Mouse (Mus musculus) hindbrain, embryonic 12.5 days (tissue): Measurements from ENCODE around the gene Rpl37a. TPM values are rescaled to one million over a fixed set of nuclear protein-coding genes. Genes with fewer than 3 reads are reported as not detected.

Source experiments
- ATAC-seq: fragments of 200-750 bp; cut with Nextera tagmentation; 2 replicates; pipeline ENCODE4 v1.8.0; 2017; ENCODE audit warnings: moderate TSS enrichment; ENCODE audit not compliant: low FRiP score
- H3K27ac ChIP-seq: fragments of 300-500 bp; sonication (generic); 2 replicates; pipeline ENCODE4 v1.5.1; 2016; ENCODE audit warnings: mild to moderate bottlenecking
- H3K27me3 ChIP-seq: fragments of 300-500 bp; sonication (generic); 2 replicates; pipeline ENCODE4 v1.6.1; 2016; ENCODE audit warnings: mild to moderate bottlenecking
- H3K36me3 ChIP-seq: fragments of 300-500 bp; sonication (generic); 2 replicates; pipeline ENCODE4 v1.6.1; 2016; ENCODE audit warnings: mild to moderate bottlenecking
- H3K4me1 ChIP-seq: fragments of 300-500 bp; sonication (generic); 2 replicates; pipeline ENCODE4 v1.6.1; 2016
- H3K4me2 ChIP-seq: fragments of 300-500 bp; sonication (generic); replicated peaks from 2 replicates; pipeline ENCODE4 v1.6.1; 2016; ENCODE audit warnings: mild to moderate bottlenecking
- H3K4me3 ChIP-seq: fragments of 300-500 bp; sonication (generic); 2 replicates; pipeline ENCODE4 v1.5.1; 2016; ENCODE audit warnings: mild to moderate bottlenecking
- H3K9ac ChIP-seq: fragments of 300-500 bp; sonication (generic); 2 replicates; pipeline ENCODE4 v1.6.1; 2016; ENCODE audit warnings: mild to moderate bottlenecking, moderate library complexity
- H3K9me3 ChIP-seq: fragments of 300-500 bp; sonication (generic); replicated peaks from 2 replicates; pipeline ENCODE4 v1.6.1; 2016; ENCODE audit warnings: mild to moderate bottlenecking
- WGBS: fragments of 180-500 bp; shearing (Covaris S2); methylation state at CpG from one replicate; pipeline ENCODE4 v1.1.7; 2016; 5-methylcytosine and 5-hydroxymethylcytosine counted together
- polyA plus RNA-seq: library from polyadenylated mRNA; unstranded; fragments of >200 nt; fragmentation: Nextera tagmentation; extraction: Ambion mirVana; gene quantifications from 2 replicates; pipeline ENCODE4 v1.2.1, GENCODE M21; 2016

Gene Rpl37a
- polyA plus RNA-seq, 1 experiment from 2014 or later = 1,379 TPM

DNA sequence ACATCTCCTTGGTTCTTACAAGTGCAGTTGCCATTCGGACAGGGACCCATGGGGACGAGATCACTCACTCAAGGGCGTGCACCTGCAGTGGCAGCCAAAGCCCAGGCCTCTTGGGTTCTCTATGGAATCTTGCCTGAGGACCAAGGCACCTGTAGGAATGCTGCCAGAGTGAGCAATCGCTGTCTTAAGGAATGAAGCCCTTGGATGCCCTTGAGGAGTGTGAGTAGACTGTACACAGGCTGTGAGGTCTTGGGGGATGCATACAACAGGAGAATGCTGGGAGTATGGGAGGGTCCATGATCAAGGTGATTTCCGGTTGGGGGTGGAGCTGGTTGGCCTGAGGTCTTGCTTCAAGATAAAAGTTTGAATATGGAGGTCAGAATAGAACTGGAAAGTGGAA is 30.3 kb downstream of the Rpl37a start:
- Histone ChIP-seq H3K4me2 (no peak overlapping the region), H3K27me3 (no peaks in the 10 kb centered on the region), H3K4me1 (peaks cover 3% of the 10 kb centered on the region; the same call in 1 of the 2 replicates), H3K9me3 (no peaks in the 10 kb centered on the region), H3K9ac (no peak overlapping the region), H3K4me3 (no peak overlapping the region), H3K36me3 (no peaks in the 10 kb centered on the region), H3K27ac (no peak overlapping the region)
- 89% methylated on average over 5 of the region's 5 CpGs for WGBS
- ATAC-seq = no peak

DNA sequence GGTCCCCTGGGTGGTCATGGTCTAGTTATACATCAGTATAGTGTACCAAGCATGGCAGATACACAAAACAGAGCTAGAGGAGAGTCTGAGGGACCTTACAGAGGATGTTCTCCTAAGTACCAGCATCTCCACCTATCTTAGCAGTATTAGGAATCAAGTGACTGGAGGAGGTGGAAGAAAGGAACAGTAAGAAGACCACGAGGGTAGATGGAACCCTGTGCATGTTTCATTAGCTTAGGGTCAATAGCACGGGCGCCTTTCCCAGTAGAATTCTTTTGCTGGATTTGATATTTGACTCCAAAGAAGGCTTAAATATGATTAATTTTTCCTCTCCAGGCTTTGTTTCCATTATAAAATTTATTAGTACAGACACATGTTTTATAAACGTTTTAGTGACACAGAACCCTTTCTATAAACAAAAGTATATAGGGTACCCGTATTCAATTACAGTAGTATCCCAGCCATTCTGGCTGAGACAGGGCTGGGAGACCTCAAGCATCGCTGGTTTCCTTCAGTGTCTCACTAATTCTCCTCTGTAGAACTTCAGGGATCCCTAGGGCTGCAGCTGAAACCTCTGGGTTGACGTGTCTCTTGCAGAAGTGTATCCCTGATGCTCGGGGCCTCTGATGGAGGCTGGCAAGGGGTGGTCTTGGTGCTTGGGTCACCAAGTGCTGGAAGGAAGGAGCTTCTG is 33.9 kb downstream of the Rpl37a start:
- no peak overlapping the region for H3K4me2 ChIP-seq
- no peak overlapping the region for H3K9ac ChIP-seq
- no peak overlapping the region for H3K27ac ChIP-seq
- ATAC-seq = no peak
- H3K9me3 ChIP-seq = no peaks in the 10 kb centered on the region
- no peaks in the 10 kb centered on the region for H3K4me1 ChIP-seq
- WGBS = 84% methylated on average over 8 of the region's 8 CpGs
- H3K4me3 ChIP-seq = no peak overlapping the region
- H3K36me3 ChIP-seq = no peaks in the 10 kb centered on the region
- no peaks in the 10 kb centered on the region for H3K27me3 ChIP-seq

DNA sequence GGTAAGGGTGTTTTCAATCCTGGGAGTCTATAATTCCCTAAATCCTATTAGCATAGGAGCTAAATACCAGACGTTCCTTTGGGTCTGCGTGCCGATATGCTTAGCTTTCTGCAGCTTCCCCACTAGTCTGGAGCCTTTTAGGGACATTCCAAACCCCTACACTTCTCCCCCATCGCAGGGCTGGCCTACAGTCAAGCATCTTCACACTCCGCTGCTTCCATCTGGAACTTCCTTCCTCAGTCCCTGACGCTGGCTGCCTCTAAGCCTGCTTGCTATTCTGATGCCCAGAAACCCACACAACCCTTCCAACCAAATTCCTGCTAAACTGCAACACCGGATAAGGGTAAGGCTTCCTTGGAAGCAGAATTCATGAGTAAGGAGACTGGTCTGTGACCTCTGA is 35.3 kb downstream of the Rpl37a start:
- Histone ChIP-seq H3K4me2 (no peak overlapping the region), H3K4me1 (no peaks in the 10 kb centered on the region), H3K4me3 (no peak overlapping the region), H3K27ac (no peak overlapping the region), H3K36me3 (no peaks in the 10 kb centered on the region), H3K9me3 (no peaks in the 10 kb centered on the region), H3K9ac (no peak overlapping the region), H3K27me3 (no peaks in the 10 kb centered on the region)
- WGBS = 85% methylated on average over 7 of the region's 7 CpGs
- no peak for ATAC-seq

DNA sequence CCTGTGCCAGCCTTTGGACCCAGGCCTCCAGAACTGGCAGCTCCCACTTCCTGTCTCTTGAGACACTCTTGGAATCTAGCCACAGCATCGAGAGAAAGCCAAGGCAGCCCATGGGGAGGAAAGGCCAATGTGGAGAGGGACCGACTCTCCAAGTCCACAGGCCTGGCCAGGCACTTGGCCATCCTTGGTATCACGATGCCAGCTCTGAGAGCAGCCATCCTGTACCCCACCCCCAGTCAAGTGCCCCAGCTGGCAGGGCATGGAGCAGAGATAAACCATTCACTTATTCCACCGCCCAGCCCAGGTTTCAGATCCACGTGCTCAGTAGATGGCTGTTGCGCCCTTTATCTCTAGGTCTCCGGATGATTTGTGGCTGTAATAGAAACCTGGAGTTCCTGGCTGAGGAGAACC is 40.3 kb downstream of the Rpl37a start:
- Histone ChIP-seq H3K4me3 (no peak overlapping the region), H3K9me3 (no peaks in the 10 kb centered on the region), H3K4me1 (no peaks in the 10 kb centered on the region), H3K27me3 (no peaks in the 10 kb centered on the region), H3K27ac (no peak overlapping the region), H3K9ac (no peak overlapping the region), H3K4me2 (no peak overlapping the region), H3K36me3 (no peaks in the 10 kb centered on the region)
- WGBS = 91% methylated on average over 7 of the region's 7 CpGs
- no peak for ATAC-seq

DNA sequence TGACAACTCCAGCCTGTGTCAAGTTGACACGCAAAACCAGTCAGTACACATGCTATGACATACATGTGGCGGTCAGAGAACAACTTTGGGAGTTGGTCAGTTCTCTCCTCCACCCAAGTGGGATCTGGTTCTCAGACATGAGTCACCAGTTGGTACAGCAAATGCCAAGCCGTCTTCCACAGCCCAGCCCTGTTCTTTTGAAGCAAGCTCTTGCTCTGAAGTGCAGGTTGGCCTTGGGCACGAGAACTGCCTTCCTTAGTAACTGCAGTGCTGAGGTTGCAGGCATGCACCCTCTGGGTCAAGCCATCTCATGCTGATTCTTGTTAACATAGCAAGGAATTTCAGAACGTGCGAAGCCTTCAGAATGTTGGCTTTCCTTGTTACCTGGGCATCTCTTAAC is 42.1 kb downstream of the Rpl37a start:
- 86% methylated on average over 6 of the region's 6 CpGs for WGBS
- ATAC-seq = no peak

DNA sequence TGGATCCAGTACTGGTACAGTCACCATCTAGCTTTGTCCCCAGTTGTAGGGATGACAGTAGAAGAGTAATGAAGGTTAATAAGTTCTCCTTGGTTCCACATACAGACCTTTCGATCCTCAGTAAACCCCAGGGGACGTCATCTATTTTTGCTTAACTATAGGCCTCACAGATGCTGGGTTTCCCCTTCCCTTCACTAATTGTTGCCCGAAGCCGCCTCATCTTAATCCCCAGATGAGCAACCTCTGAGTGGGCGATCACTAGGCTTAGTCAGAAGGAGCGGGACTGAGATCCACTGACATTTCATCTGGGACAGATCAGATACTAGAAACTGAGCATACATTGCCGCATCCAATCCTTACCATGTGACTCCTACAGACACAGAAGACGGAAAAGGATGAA is 44.1 kb downstream of the Rpl37a start:
- H3K27me3 ChIP-seq = no peaks in the 10 kb centered on the region
- no peaks in the 10 kb centered on the region for H3K36me3 ChIP-seq
- no peak overlapping the region for H3K9ac ChIP-seq
- no peaks in the 10 kb centered on the region for H3K4me1 ChIP-seq
- H3K4me3 ChIP-seq = no peak overlapping the region
- 78% methylated on average over 8 of the region's 8 CpGs for WGBS
- no peak for ATAC-seq
- H3K4me2 ChIP-seq = no peak overlapping the region
- H3K27ac ChIP-seq = no peak overlapping the region
- H3K9me3 ChIP-seq = no peaks in the 10 kb centered on the region

More for the DNA sequence above, 42.1 kb downstream of the Rpl37a start:
- no peaks in the 10 kb centered on the region for H3K36me3 ChIP-seq
- no peak overlapping the region for H3K4me2 ChIP-seq
- no peaks in the 10 kb centered on the region for H3K4me1 ChIP-seq
- no peak overlapping the region for H3K9ac ChIP-seq
- no peak overlapping the region for H3K4me3 ChIP-seq
- no peak overlapping the region for H3K27ac ChIP-seq
- H3K9me3 ChIP-seq = no peaks in the 10 kb centered on the region
- no peaks in the 10 kb centered on the region for H3K27me3 ChIP-seq

DNA sequence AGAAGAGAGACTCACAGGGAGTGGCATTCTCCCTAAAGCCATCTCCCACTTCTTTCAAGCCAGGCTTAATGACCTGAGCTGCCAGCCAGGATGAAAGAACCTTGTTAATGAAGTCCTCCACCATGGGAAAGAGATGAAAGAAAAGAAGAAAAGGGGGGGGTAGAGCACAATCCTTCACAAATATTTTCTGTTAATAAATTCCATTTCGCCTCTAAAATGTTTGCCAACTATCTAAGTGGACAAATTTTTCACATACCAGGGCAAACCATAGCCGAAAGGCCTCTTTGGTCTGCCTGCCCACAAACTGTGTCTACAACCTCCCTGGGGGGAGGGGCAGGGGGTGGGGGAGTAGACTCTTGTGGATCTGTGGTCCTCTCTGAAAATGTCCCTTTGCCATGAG is 44.7 kb downstream of the Rpl37a start:
- no peaks in the 10 kb centered on the region for H3K4me1 ChIP-seq
- no peaks in the 10 kb centered on the region for H3K36me3 ChIP-seq
- 54% methylated on average over 2 of the region's 2 CpGs for WGBS
- no peak for ATAC-seq
- no peaks in the 10 kb centered on the region for H3K27me3 ChIP-seq
- H3K9ac ChIP-seq = no peak overlapping the region
- no peak overlapping the region for H3K27ac ChIP-seq
- no peak overlapping the region for H3K4me3 ChIP-seq
- H3K4me2 ChIP-seq = no peak overlapping the region
- no peaks in the 10 kb centered on the region for H3K9me3 ChIP-seq

DNA sequence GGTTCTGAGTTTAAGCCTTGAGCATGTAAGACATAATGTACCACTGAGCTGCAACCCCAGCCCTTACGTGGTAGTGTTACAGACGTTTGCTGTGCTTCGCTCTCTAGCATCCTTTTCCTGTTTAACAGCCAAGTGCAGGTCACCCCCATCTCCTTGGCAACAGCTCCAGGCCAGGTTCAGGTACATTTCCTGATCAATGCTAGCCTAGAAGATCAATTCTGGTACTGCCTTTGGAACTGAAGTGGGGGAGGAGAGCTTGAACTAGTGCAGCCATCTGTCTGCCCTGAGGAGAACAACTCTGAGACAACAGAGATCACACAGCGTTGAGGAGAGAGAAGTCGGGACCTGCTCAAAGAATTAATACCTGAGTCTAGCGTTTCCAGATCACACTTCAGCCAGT is 48.7 kb downstream of the Rpl37a start:
- Histone ChIP-seq H3K27ac (no peak overlapping the region), H3K4me2 (no peak overlapping the region), H3K36me3 (no peaks in the 10 kb centered on the region), H3K4me3 (no peak overlapping the region), H3K4me1 (0 out of 2 replicates have a peak, but pooled peaks cover 2% of the 10 kb centered on the region), H3K27me3 (no peaks in the 10 kb centered on the region), H3K9ac (no peak overlapping the region), H3K9me3 (no peaks in the 10 kb centered on the region)
- ATAC-seq = no peak
- 89% methylated on average over 6 of the region's 6 CpGs for WGBS

Other genes starting within 250 kb of the Rpl37a start
- 2.9 and 4.3 TPM in 2 replicates for gene March4, start 174.4 kb upstream of the Rpl37a start, polyA plus RNA-seq
- gene Smarcal1, start 128.0 kb upstream of the Rpl37a start, polyA plus RNA-seq = 31.2 and 34.5 TPM in 2 replicates
- not detected in 2 replicates for gene Ankar, start 10.7 kb upstream of the Rpl37a start, polyA plus RNA-seq
- gene Igfbp2, start 113.2 kb downstream of the Rpl37a start, polyA plus RNA-seq = 548 and 549 TPM in 2 replicates
- 69.6 and 99.7 TPM in 2 replicates for gene Igfbp5, start 163.6 kb downstream of the Rpl37a start, polyA plus RNA-seq